Mouse (Mus musculus) cortical plate, adult 2 months (tissue): ENCODE measurements around the gene Prpf6.

Experiments used
- CTCF ChIP-seq: fragments of 200-500 bp; IDR thresholded peaks from 2 replicates; pipeline ENCODE4 v1.5.1; 2011; ENCODE audit warnings: mild to moderate bottlenecking, control low read depth, low read length; ENCODE audit not compliant: insufficient read depth; ENCODE audit errors: extremely low read depth
- POLR2A ChIP-seq: fragments of 200-500 bp; IDR thresholded peaks from 2 replicates; pipeline ENCODE4 v1.6.1; 2011; ENCODE audit warnings: mild to moderate bottlenecking, low read length, control low read depth; ENCODE audit not compliant: insufficient read depth; ENCODE audit errors: extremely low read depth

GRCm38 (mm10) chr2:181571941-181572670, 19.6 kb upstream of the Prpf6 start:
- no peak for TF ChIP-seq POLR2A
- TF ChIP-seq CTCF = no peak
